Mouse (Mus musculus): Measurements from ENCODE around the gene Tbcd.

GRCm38 (mm10) chr11:121451753-121452635 is at the start of gene Tbcd:
- TF ChIP-seq CTCF (conservative IDR thresholded peaks at IDR 0.05; ENCODE audit: low read length) (no peak), POU5F1 (IDR thresholded peaks at IDR 0.05; ENCODE audit: borderline replicate concordance, low read length) (no peak), NANOG (IDR thresholded peaks at IDR 0.05; ENCODE audit: borderline replicate concordance, low read length) (no peak)
